Mouse (Mus musculus): ENCODE measurements around the gene Mrps27.
"Not testable (repeated sequence)": the region's sequence is repeated elsewhere in the genome, so short reads cannot be mapped to it uniquely, and the experiment has no call there.

Mrps27 gene

GRCm38 (mm10) chr13:99344599-99345575 lies at the start of gene Mrps27, which contains the start of gene Ptcd2:
Gene Mrps27 (plus strand): TSS chr13:99344786.
Gene Ptcd2 (minus strand): TSS chr13:99344705.
- peak; percentile 98 to 99 for DNase-seq (ENCODE audit: inconsistent age in 2 of 2, low spot score in 1 of 2)

DNA sequence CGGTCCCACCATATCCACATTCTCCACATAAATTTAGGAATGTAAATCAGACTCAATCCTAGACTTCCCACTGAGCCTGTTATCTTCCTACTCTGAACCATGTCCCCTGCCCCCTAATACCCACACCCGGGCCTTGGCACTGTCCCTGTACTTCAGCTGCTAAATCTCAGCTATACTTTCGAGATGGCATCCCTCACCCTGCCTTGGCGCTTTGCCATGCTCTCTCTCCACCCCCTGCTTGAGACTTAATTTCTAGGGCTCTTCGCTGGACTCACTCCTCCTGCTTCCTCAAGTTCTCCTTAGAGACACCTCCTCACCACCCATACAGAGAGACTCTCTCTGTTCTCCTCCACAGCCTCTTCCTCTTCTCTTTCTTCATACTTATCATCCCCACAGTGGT lies 44.7 kb upstream of the Mrps27 start:
- no peak for DNase-seq (ENCODE audit: inconsistent age in 2 of 2, low spot score in 1 of 2)

DNA sequence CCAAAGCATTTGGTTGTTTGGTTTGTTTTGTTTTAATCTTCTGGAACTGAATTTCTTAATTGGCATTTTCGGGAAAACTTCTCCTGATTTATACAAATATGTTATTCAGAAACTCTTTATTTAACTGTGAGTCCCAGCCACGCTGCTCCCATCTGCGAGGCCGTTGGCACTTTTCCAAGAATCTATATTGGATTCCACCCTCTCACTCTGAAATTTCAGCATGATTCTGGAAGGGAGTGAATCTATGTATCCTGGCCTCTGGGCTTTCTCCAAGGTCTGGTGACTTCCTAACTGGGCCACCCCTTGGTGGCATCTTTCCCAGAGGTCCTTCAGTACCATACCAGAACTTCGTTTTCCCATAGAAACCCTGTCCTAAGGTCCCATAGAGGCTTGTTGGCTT lies 40.7 kb upstream of the Mrps27 start:
- no peak for DNase-seq (ENCODE audit: inconsistent age in 2 of 2, low spot score in 1 of 2)

DNA sequence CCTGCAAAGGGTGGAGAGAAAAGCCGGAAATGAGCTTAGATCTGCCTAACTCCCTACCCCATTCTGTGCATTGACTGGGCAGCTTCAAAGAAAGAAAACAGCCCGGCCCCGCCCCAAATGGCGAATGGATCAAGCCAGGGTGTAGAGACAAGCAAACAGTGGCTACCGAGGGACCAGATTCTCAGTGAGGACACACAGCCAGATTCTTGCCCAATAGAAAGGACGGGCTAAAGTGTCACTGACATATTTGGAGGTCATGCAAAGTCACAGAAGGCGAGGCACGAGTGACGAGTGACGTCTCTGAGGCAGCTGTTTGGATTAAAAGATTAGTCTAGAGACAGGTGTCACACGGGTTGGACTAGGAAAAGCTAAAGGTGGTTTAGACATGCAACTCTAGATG lies 40.2 kb upstream of the Mrps27 start:
- DNase-seq (ENCODE audit: inconsistent age in 2 of 2, low spot score in 1 of 2): peak in 1 of 2 experiments; percentile 73

DNA sequence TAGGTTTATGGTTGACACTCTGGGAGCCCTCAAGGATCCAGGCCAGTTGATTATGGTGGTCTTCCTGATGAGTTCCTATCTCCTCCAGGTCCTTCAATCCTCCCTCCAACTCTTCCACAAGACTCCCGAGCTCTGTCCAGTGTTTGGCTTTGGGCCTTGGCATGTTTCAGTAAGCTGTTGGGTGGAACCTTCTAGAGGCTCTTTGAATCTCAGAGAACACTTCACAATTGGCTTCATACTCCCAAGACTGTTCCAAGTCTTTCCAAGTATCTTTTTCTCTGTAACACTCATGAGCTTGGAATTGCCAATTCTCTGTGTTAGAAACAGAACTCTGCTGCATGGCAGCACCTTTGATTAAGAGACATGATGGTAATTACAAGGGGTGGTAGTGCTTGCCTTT lies 39.4 kb upstream of the Mrps27 start:
- no peak for DNase-seq (ENCODE audit: inconsistent age in 2 of 2, low spot score in 1 of 2)

- DNase-seq (ENCODE audit: inconsistent age in 2 of 2, low spot score in 1 of 2): no peak
Observed at GRCm38 (mm10) chr13:99306164-99306563, 38.4 kb upstream of the Mrps27 start.

- DNase-seq (ENCODE audit: inconsistent age in 2 of 2, low spot score in 1 of 2): peak; percentile 67 to 90
Observed at GRCm38 (mm10) chr13:99307930-99308359, 36.6 kb upstream of the Mrps27 start.

GRCm38 (mm10) chr13:99308393-99308792 lies 36.2 kb upstream of the Mrps27 start:
- DNase-seq (ENCODE audit: inconsistent age in 2 of 2, low spot score in 1 of 2): peak in 1 of 2 experiments; percentile 43

- no peak for DNase-seq (ENCODE audit: inconsistent age in 2 of 2, low spot score in 1 of 2)
Observed at GRCm38 (mm10) chr13:99314098-99314497, 30.5 kb upstream of the Mrps27 start.

- DNase-seq (ENCODE audit: inconsistent age in 2 of 2, low spot score in 1 of 2): no peak
Observed at GRCm38 (mm10) chr13:99314657-99315181, 29.9 kb upstream of the Mrps27 start.

- DNase-seq (ENCODE audit: inconsistent age in 2 of 2, low spot score in 1 of 2): peak; percentile 38 to 75
Observed at GRCm38 (mm10) chr13:99316366-99316765, 28.2 kb upstream of the Mrps27 start.

GRCm38 (mm10) chr13:99317058-99317457 lies 27.5 kb upstream of the Mrps27 start:
- DNase-seq (ENCODE audit: inconsistent age in 2 of 2, low spot score in 1 of 2): peak in 1 of 2 experiments; percentile 45

GRCm38 (mm10) chr13:99320453-99320852 lies 24.1 kb upstream of the Mrps27 start:
- no peak for DNase-seq (ENCODE audit: inconsistent age in 2 of 2, low spot score in 1 of 2)

- DNase-seq (ENCODE audit: inconsistent age in 2 of 2, low spot score in 1 of 2): not testable (repeated sequence)
Observed at GRCm38 (mm10) chr13:99322915-99323314, 21.7 kb upstream of the Mrps27 start.

DNA sequence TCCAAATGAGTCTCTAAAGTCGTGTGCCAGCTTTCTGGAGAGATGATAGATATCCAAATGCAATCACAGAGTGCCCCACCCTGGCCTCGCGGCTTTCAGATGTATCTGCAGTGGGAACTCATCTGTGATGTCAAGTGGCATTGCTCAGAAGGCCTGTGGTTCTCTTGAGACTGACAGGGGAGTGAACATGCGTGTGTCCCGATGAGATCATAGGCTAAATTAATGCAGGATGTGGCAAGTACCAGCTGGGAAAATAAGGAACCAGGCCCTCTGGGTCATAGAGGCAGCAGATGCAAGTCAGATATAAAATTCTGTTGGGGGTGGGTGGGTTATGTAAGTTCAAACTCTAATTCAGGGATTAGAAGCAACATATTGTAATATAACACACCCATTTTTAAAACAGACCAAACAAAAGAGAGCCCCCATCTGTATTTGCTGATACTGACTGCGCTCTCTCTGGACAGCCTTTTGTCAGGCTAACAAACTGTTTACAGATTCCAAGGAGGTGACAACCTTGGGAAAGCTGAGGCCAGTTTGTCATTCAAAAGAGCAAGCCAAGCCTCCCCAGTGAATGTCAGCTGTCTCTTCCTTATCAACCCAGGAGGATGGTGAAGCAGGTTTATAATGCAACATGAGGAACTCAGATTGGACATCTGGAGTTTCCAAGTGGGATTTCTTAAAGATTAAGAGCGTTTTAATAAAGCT lies 20.8 kb upstream of the Mrps27 start:
- peak in 1 of 2 experiments; percentile 46 for DNase-seq (ENCODE audit: inconsistent age in 2 of 2, low spot score in 1 of 2)

- DNase-seq (ENCODE audit: inconsistent age in 2 of 2, low spot score in 1 of 2): not testable (repeated sequence)
Observed at GRCm38 (mm10) chr13:99324337-99324685, 20.3 kb upstream of the Mrps27 start.

DNA sequence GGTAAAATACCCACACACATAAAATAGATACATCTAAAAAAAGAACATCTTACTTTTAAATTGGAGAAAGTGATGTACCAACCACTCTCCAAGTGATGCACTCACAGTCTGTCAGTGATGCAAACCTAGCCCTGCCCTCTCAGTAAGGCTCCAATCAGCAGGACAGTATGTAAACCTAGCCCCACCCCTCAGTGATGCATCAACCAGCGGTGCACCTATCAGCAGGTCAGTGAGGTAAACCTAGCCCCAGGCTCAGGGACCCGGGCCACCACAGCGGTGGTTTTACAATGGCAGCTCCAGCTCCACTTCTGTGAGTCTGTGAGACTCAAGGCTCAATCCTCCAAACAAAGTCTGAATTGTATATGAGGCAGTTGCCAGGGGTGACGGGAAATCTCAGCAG lies 13.3 kb upstream of the Mrps27 start:
- no peak for DNase-seq (ENCODE audit: inconsistent age in 2 of 2, low spot score in 1 of 2)

- DNase-seq (ENCODE audit: inconsistent age in 2 of 2, low spot score in 1 of 2): no peak
Observed at GRCm38 (mm10) chr13:99337510-99337909, 7.1 kb upstream of the Mrps27 start.

DNA sequence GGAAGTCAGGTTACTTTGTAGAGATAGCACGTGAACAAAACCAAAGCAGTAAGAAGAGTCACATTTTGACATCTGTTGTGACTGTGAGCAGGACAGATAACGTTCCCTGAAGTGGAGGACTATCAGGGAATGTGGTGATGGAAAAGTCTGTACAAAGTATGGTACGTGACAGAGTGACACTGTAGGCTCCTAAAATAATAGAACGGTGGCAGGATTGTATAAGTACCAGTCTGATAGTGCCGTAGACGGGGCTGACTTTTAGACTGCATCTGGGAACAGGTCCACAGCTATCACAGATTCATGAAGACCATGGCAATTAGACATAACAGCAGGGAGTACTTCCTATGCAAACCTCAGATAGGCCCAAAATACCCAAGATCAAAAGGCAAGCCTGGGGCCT lies 3.1 kb upstream of the Mrps27 start:
- no peak for DNase-seq (ENCODE audit: inconsistent age in 2 of 2, low spot score in 1 of 2)

- no peak for DNase-seq (ENCODE audit: inconsistent age in 2 of 2, low spot score in 1 of 2)
Observed at GRCm38 (mm10) chr13:99343876-99344598, 549 bp upstream of the Mrps27 start.

DNA sequence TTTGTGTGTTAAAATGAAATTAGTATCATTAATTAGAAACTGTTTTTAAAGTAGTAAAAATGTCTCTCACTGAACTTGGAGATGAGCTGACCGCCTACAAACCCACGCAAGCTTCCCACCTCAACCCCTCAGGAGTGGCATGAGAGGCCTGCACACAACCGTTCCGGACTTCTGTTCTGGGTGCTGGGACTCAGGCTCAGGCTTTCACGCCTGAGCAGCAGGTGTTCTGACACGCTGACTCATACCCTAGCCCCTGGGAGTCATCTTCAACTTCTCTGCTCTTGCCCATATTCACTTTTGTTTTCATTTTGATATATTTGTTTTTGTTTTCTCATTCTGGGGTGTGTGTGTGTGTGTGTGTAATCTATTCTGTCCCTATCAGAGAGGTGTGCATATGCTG lies 5.4 kb downstream of the Mrps27 start:
- no peak for DNase-seq (ENCODE audit: inconsistent age in 2 of 2, low spot score in 1 of 2)

Data from adrenal gland, adult (tissue).